Mouse (Mus musculus): ENCODE data around the gene Mmrn2. TPM values are rescaled to one million over a fixed set of nuclear protein-coding genes. Genes with fewer than 3 reads are reported as not detected.
A peak's percentile ranks its signal among the peaks of the same experiment; 100 is the strongest.
"Not testable (repeated sequence)": the region's sequence is repeated elsewhere in the genome, so short reads cannot be mapped to it uniquely, and the experiment has no call there.

Mmrn2 gene
- polyA plus RNA-seq, 1 experiment from 2014 or later = 6.4 TPM

- Histone ChIP-seq H3K9me3 (peaks cover 4% of the 10 kb centered on the region; the same call in 1 of the 2 replicates), H3K4me3 (no peak overlapping the region), H3K36me3 (replicated peaks) (peaks cover 13% of the 10 kb centered on the region), H3K27ac (replicated peaks) (no peak overlapping the region), H3K27me3 (replicated peaks; ENCODE audit: low read depth, poor library complexity, severe bottlenecking) (no peaks in the 10 kb centered on the region), H3K4me1 (0 out of 2 replicates have a peak, but pooled peaks cover 4% of the 10 kb centered on the region)
- WGBS = 72% methylated on average over 4 of the region's 4 CpGs
- DNase-seq (ENCODE audit: low spot score) = no peak
Observed at GRCm38 (mm10) chr14:34393295-34393694, 18.0 kb downstream of the Mmrn2 start.

- Histone ChIP-seq H3K9me3 (no peaks in the 10 kb centered on the region), H3K27ac (replicated peaks) (no peak overlapping the region), H3K4me3 (no peak overlapping the region), H3K36me3 (replicated peaks) (peaks cover 51% of the 10 kb centered on the region), H3K27me3 (replicated peaks; ENCODE audit: low read depth, poor library complexity, severe bottlenecking) (no peaks in the 10 kb centered on the region), H3K4me1 (0 out of 2 replicates have a peak, but pooled peaks cover 4% of the 10 kb centered on the region)
- WGBS = 91% methylated on average over 5 of the region's 5 CpGs
- no peak for DNase-seq (ENCODE audit: low spot score)
Observed at GRCm38 (mm10) chr14:34397871-34398270, 22.6 kb downstream of the Mmrn2 start.

GRCm38 (mm10) chr14:34398901-34399300 lies 23.6 kb downstream of the Mmrn2 start:
- Histone ChIP-seq H3K9me3 (no peaks in the 10 kb centered on the region), H3K27me3 (replicated peaks; ENCODE audit: low read depth, poor library complexity, severe bottlenecking) (no peaks in the 10 kb centered on the region), H3K36me3 (replicated peaks) (peaks cover 58% of the 10 kb centered on the region), H3K4me1 (0 out of 2 replicates have a peak, but pooled peaks cover 2% of the 10 kb centered on the region), H3K27ac (replicated peaks) (no peak overlapping the region), H3K4me3 (no peak overlapping the region)
- no peak for DNase-seq (ENCODE audit: low spot score)
- WGBS = 92% methylated on average over 21 of the region's 21 CpGs

GRCm38 (mm10) chr14:34399301-34399700 lies 24.0 kb downstream of the Mmrn2 start:
- H3K27ac ChIP-seq (replicated peaks) = no peak overlapping the region
- WGBS = 91% methylated on average over 6 of the region's 6 CpGs
- H3K4me1 ChIP-seq = no peaks in the 10 kb centered on the region
- H3K4me3 ChIP-seq = no peak overlapping the region
- no peaks in the 10 kb centered on the region for H3K27me3 ChIP-seq (replicated peaks; ENCODE audit: low read depth, poor library complexity, severe bottlenecking)
- H3K9me3 ChIP-seq = no peaks in the 10 kb centered on the region
- no peak for DNase-seq (ENCODE audit: low spot score)
- peaks cover 62% of the 10 kb centered on the region for H3K36me3 ChIP-seq (replicated peaks)

GRCm38 (mm10) chr14:34400021-34400420 lies 24.8 kb downstream of the Mmrn2 start:
- H3K4me1 ChIP-seq = no peaks in the 10 kb centered on the region
- H3K4me3 ChIP-seq = no peak overlapping the region
- DNase-seq (ENCODE audit: low spot score) = no peak
- no peak overlapping the region for H3K27ac ChIP-seq (replicated peaks)
- peaks cover 70% of the 10 kb centered on the region for H3K36me3 ChIP-seq (replicated peaks)
- no peaks in the 10 kb centered on the region for H3K27me3 ChIP-seq (replicated peaks; ENCODE audit: low read depth, poor library complexity, severe bottlenecking)
- WGBS = 92% methylated on average over 3 of the region's 3 CpGs
- H3K9me3 ChIP-seq = no peaks in the 10 kb centered on the region

GRCm38 (mm10) chr14:34401135-34401534 lies 25.9 kb downstream of the Mmrn2 start:
- H3K4me3 ChIP-seq = no peak overlapping the region
- no peaks in the 10 kb centered on the region for H3K4me1 ChIP-seq
- H3K36me3 ChIP-seq (replicated peaks) = peaks cover 81% of the 10 kb centered on the region
- no peaks in the 10 kb centered on the region for H3K9me3 ChIP-seq
- peak; percentile 72 for DNase-seq (ENCODE audit: low spot score)
- no peak overlapping the region for H3K27ac ChIP-seq (replicated peaks)
- WGBS = 55% methylated on average over 6 of the region's 6 CpGs
- H3K27me3 ChIP-seq (replicated peaks; ENCODE audit: low read depth, poor library complexity, severe bottlenecking) = no peaks in the 10 kb centered on the region

- Histone ChIP-seq H3K9me3 (no peaks in the 10 kb centered on the region), H3K27me3 (replicated peaks; ENCODE audit: low read depth, poor library complexity, severe bottlenecking) (no peaks in the 10 kb centered on the region), H3K36me3 (replicated peaks) (peaks cover 92% of the 10 kb centered on the region), H3K4me1 (no peaks in the 10 kb centered on the region), H3K4me3 (no peak overlapping the region), H3K27ac (replicated peaks) (no peak overlapping the region)
- 93% methylated on average over 8 of the region's 8 CpGs for whole genome bisulfite sequencing
- DNase-seq (ENCODE audit: low spot score) = no peak
Observed at GRCm38 (mm10) chr14:34402871-34403270, 27.6 kb downstream of the Mmrn2 start.

GRCm38 (mm10) chr14:34403424-34403823 lies 28.2 kb downstream of the Mmrn2 start:
- H3K27ac ChIP-seq (replicated peaks) = no peak overlapping the region
- no peaks in the 10 kb centered on the region for H3K9me3 ChIP-seq
- no peak overlapping the region for H3K4me3 ChIP-seq
- H3K36me3 ChIP-seq (replicated peaks) = peaks cover 92% of the 10 kb centered on the region
- no peak for DNase-seq (ENCODE audit: low spot score)
- WGBS = 96% methylated on average over 7 of the region's 7 CpGs
- H3K27me3 ChIP-seq (replicated peaks; ENCODE audit: low read depth, poor library complexity, severe bottlenecking) = no peaks in the 10 kb centered on the region
- no peaks in the 10 kb centered on the region for H3K4me1 ChIP-seq

GRCm38 (mm10) chr14:34410716-34411115 lies 35.5 kb downstream of the Mmrn2 start:
- no peak overlapping the region for H3K27ac ChIP-seq (replicated peaks)
- peaks cover 100% of the 10 kb centered on the region for H3K36me3 ChIP-seq (replicated peaks)
- DNase-seq (ENCODE audit: low spot score) = no peak
- H3K4me1 ChIP-seq = no peaks in the 10 kb centered on the region
- H3K27me3 ChIP-seq (replicated peaks; ENCODE audit: low read depth, poor library complexity, severe bottlenecking) = no peaks in the 10 kb centered on the region
- H3K9me3 ChIP-seq = no peaks in the 10 kb centered on the region
- no peak overlapping the region for H3K4me3 ChIP-seq
- WGBS = 95% methylated on average over 6 of the region's 6 CpGs

GRCm38 (mm10) chr14:34412164-34412896 lies 37.1 kb downstream of the Mmrn2 start:
- no peak overlapping the region for H3K27ac ChIP-seq (replicated peaks)
- H3K4me3 ChIP-seq = no peak overlapping the region
- H3K27me3 ChIP-seq (replicated peaks; ENCODE audit: low read depth, poor library complexity, severe bottlenecking) = no peaks in the 10 kb centered on the region
- peaks cover 96% of the 10 kb centered on the region for H3K36me3 ChIP-seq (replicated peaks)
- no peak for DNase-seq (ENCODE audit: low spot score)
- no peaks in the 10 kb centered on the region for H3K9me3 ChIP-seq
- no peaks in the 10 kb centered on the region for H3K4me1 ChIP-seq
- WGBS = 95% methylated on average over 7 of the region's 7 CpGs

GRCm38 (mm10) chr14:34416946-34417345 lies 41.7 kb downstream of the Mmrn2 start:
- not testable (repeated sequence) for H3K27me3 ChIP-seq (replicated peaks; ENCODE audit: low read depth, poor library complexity, severe bottlenecking); H3K4me3 ChIP-seq; DNase-seq (ENCODE audit: low spot score); H3K9me3 ChIP-seq; H3K27ac ChIP-seq (replicated peaks); H3K4me1 ChIP-seq
- peaks cover 95% of the 10 kb centered on the region for H3K36me3 ChIP-seq (replicated peaks)
- 95% methylated on average over 4 of the region's 4 CpGs for WGBS

GRCm38 (mm10) chr14:34417501-34417900 lies 42.2 kb downstream of the Mmrn2 start:
- WGBS = 84% methylated on average over 5 of the region's 5 CpGs
- no peak for DNase-seq (ENCODE audit: low spot score)
- Histone ChIP-seq H3K27me3 (replicated peaks; ENCODE audit: low read depth, poor library complexity, severe bottlenecking) (no peaks in the 10 kb centered on the region), H3K9me3 (no peaks in the 10 kb centered on the region), H3K4me3 (no peak overlapping the region), H3K4me1 (no peaks in the 10 kb centered on the region), H3K27ac (replicated peaks) (no peak overlapping the region), H3K36me3 (replicated peaks) (peaks cover 95% of the 10 kb centered on the region)

- DNase-seq (ENCODE audit: low spot score) = no peak
- H3K27me3 ChIP-seq (replicated peaks; ENCODE audit: low read depth, poor library complexity, severe bottlenecking) = no peaks in the 10 kb centered on the region
- H3K27ac ChIP-seq (replicated peaks) = no peak overlapping the region
- no peaks in the 10 kb centered on the region for H3K9me3 ChIP-seq
- H3K4me3 ChIP-seq = no peak overlapping the region
- H3K4me1 ChIP-seq = no peaks in the 10 kb centered on the region
- peaks cover 95% of the 10 kb centered on the region for H3K36me3 ChIP-seq (replicated peaks)
- 88% methylated on average over 1 of the region's 1 CpGs for WGBS
Observed at GRCm38 (mm10) chr14:34421078-34421477, 45.8 kb downstream of the Mmrn2 start.
